Mouse (Mus musculus): ENCODE measurements at regions not wholly inside any gene's neighbourhood (a gene's known extent, or its start where the extent isn't known, plus 50 kb on each side); places are given as distances from the start of the nearest gene placed in this dataset.
"Not testable (repeated sequence)": the region's sequence is repeated elsewhere in the genome, so short reads cannot be mapped to it uniquely, and the experiment has no call there.

DNA sequence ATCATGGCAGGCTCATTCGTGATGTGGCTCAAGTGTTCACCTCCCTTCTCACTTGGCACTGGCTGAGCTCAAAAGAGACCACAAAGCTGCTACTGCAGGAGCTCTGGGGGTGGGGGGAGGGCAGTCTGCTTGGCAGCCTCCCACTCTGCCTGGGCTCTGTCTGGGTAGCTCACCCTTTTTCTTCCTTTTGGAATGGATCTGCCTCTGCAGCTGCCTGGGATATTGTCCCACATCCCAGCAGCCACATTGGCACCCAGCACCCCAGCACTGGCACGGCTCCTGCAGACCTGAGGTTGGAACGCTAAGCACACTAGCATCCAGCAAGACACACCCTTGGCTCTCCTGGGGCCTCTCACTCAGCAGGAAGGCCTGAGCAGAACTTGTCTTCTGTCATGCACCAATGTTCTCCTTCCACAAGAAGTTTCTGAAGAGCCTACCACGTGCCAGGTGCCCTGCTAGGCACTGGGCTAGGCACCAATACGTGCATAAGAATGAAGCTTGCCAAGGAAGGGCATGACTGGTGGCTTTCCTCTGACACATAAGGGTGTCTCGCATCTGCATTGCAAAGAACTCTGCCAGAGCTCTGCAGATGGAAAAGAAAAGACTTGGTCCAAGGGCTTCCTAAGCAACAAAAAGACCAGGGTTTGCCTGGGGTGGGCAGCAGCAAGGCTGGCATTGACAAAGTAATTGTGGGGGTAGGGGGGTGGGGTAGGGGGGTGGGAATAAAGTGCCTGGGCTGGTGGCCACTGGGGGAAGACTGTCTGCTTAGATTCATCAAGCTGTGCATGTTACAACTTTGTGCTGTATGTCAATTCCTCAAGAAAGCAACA is 112.1 kb upstream of the Sipa1l1 start:
- DNase-seq (ENCODE audit: low spot score in 2 of 2) = not testable (repeated sequence)

DNA sequence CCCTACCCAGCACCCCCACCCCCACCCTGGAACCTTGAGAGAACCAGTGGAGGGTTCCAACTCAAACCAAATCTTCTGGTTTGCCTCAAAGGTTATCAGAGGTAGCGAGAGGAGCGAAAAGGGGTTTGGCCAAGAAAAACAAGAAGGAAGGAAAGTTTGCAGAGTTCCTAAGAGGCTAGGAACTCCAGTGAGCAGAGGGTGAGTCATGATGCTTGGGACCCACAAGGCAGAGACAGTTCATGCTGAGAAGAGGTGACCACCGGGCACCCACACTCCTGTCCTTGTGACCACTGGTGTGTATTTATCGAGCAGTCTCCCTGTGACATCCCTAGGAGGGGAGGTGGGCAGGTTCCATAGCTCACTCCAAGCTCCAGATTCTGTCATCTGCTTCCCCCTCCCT is 104.1 kb upstream of the Sipa1l1 start:
- DNase-seq (ENCODE audit: low spot score in 2 of 2) = peak in 1 of 2 experiments; percentile 18

DNA sequence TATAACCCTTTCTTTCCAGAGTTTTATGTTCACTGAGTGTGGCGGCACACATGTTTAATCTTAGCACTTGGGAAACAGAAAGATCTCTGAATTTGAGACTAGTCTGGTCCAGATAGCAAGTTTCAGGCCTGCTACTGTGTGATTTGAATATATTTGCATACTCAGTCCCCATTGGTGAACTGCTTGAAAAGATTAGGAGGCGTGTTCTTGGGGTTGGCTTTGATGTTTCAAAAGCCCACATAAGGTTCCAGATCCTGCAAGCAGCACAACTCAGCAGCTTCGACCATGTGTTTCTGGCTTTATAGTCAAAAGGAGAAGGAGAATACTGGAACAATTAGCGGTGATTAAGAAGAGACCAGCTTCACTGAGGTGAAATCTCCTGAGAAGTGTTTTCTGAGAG is 102.3 kb upstream of the Sipa1l1 start:
- DNase-seq (ENCODE audit: low spot score in 2 of 2) = no peak

DNA sequence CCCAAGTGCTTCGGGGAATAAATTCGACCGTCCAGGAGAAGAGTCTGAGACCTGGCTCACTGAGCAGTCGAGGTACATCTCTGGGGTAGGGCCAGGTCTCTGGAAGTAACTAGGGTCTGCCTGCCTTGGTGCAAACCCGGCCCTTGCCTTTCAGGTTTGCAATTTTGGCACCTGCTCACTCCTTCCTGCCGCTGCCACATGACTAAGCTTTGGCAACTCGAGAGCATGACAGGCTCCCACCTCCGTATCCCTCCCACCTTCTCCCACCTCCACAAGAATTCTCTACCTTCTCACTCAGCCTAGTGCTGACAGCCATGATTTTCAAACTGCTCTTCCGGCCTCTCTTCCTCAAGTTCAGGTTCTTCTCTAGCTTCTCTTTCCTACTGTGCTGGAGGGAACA is 99.5 kb upstream of the Sipa1l1 start:
- no peak for DNase-seq (ENCODE audit: low spot score in 2 of 2)

- no peak for DNase-seq (ENCODE audit: low spot score in 2 of 2)
These were observed 96.2 kb upstream of the Sipa1l1 start for GRCm38 (mm10) chr12:82072810-82073465.

GRCm38 (mm10) chr12:82075479-82076221 is 93.5 kb upstream of the Sipa1l1 start:
- no peak for DNase-seq (ENCODE audit: low spot score in 2 of 2)

DNA sequence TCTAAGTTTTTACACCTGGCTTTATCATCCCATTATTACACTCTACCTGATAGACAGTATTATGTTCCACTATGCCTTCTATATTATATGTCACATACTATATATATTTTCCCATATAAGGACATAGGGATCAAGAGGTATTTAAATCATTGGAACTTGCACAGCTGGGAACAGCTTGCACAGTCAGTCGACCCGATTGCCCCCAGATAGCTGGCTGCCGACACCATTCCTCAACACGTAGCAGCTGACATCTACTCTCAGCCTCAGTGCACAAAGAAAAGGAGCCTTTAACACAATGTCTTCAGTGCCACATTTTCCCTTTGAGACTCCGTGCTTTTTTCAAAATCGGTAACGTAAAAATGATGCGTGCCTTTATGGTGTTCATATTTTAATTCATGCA is 92.4 kb upstream of the Sipa1l1 start:
- DNase-seq (ENCODE audit: low spot score in 2 of 2) = no peak

DNA sequence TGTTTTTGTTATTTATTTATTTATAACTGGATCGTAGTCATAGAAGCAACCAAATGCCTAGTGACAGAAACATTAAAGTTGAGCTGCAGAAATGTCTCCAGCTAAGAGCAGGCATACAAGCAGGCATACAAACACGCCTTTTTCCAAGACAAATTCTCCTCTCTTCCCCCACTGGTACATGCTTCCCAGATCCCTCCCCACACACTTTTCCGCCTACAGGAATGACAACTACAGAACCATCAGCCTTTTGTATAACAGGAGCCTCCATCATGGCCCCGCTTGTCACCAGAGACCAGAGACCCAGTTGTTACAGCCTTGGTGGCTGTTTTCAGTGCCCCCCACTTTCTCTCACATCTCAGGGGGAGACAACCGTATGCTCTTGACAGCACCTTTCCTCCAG is 91.2 kb upstream of the Sipa1l1 start:
- no peak for DNase-seq (ENCODE audit: low spot score in 2 of 2)

GRCm38 (mm10) chr12:82078740-82079139 is 90.4 kb upstream of the Sipa1l1 start:
- DNase-seq (ENCODE audit: low spot score in 2 of 2) = no peak

DNA sequence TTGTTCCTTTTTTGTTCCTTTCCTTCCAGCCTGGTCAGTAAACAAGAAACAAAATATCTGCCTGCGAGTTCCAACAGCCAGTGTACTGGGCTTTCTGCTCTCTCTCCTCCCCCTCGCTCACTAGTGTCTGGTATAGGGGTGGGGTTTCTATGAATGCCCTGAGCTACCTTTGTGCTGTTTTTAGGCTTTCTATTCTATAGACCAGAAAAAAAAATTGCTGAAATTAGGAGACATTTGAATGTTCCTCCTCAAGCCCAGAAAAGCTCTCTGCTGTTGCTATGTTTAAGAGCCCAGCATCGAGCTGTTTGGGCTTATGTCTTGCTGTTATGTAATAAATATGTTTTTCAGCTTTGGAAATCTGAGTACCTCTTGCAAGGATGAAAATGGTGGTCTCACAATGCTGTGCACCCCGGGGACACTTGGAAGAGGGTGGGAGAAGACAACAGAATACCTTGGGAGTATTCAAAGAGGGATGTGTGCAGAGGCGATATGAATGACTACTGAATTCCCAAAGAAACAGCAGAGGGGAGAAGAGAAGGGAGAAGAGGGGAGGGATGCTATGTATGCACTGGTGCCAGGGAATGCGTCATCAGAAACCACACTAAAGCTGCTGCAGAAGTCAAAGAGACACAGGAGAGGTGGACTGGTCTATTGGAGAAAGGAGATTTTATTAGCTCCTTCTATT is 88.8 kb upstream of the Sipa1l1 start:
- DNase-seq (ENCODE audit: low spot score in 2 of 2) = no peak

DNA sequence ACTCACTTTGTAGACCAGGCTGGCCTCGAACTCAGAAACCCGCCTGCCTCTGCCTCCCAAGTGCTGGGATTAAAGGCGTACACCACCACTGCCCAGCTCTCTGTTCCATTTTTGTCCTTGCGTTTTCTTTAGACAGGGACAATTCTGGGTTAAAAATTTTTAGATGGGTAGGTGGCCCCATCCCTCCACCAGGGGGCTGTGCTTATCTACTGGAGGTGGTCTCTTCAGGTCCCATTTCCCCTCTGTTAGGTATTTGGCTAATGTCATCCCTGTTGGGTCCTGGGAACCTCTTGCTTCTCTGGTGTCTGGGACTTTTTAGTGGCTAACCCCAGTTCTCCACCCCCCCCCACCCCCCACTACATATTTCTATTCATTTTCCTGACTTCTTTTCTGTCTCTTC is 86.5 kb upstream of the Sipa1l1 start:
- not testable (repeated sequence) for DNase-seq (ENCODE audit: low spot score in 2 of 2)

DNA sequence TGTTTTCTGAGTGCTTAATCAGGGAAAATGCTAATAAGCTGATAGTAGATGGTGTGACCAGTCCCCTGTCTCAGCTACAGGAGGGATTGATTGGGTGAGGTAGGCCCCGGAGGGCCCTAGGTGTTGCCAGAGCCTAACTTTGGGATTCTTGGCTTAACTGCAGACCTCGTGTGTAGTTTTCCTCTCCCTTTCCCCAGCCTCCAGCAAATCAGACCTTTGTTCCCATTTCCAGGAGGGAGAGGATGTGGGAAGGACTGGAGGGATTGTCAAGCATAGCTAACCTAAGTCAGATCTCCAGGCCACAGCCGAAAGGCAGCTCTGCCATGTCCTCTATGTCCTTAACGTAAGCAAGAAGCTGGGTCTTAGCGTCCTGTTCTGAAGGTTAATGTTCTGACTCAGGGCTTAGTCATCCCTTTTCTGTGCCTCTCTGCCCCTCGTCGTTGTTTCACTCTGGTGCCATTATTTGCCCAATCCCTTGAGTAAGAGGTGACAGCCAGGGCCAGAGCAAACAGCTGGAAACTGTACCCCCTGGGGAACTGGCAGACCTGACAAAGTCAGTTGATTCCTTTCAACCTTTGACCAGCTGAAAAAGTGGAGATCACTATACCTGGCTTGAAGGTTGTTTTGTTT is 83.2 kb upstream of the Sipa1l1 start:
- DNase-seq (ENCODE audit: low spot score in 2 of 2) = peak in 1 of 2 experiments; percentile 8

DNA sequence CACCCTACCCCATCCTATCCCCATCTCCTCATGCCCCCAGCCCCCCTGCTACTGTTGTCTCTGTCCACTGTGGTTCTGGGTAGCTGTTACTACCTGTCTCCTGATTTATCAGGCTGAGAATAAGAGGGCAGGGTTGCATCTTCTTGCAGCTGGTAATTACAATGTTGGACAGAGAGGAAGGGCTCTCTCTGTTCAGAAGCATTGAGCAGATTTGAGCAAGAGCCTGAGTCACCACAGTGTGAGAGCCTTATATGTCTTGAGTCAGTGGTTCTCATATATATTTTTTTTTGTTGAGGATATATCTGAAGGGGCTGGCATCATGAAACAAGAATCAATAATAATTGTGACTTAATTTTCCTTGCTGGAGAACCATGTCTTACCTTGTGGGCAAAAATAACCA is 82.7 kb upstream of the Sipa1l1 start:
- DNase-seq (ENCODE audit: low spot score in 2 of 2) = no peak

DNA sequence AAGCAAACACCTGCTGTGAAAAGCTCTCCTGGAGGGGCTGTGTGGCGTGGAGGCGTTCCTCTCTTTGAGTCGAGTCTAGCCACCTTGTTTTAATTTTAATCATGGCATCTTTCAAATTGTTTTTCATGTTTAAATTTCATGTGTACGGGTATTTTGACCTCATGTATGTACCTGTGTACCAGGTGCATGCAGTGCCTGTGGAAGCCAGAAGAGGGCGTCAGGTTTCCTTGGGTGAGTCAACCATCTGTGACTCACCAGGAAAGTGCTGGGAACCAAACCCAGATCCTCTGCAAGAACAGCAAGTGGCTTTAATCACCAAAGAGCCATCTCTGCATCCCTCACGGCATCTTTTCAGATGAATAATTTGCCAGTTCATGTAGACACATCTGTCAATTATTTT is 79.8 kb upstream of the Sipa1l1 start:
- no peak for DNase-seq (ENCODE audit: low spot score in 2 of 2)

DNA sequence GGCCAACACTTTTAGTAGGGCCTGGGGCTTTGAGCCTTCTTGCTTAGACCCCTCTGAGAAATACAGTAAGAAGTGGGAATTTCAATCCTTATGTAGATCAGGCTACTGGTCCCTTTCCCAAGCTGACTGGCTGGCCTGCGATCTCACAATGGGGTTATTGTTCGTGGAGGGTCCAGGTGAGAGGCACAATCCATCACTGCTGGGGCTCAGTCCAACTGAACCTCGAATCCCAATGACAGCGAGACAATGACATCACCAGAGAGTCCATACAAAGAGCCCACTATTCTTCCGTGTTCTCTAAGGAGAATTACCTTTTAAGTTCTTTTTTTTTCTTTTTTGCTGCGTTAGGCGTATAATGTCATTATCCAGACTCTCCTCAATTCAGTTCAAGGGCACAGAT is 75.8 kb upstream of the Sipa1l1 start:
- DNase-seq (ENCODE audit: low spot score in 2 of 2) = no peak

- no peak for DNase-seq (ENCODE audit: low spot score in 2 of 2)
These were observed 73.7 kb upstream of the Sipa1l1 start for GRCm38 (mm10) chr12:82095396-82095795.

- DNase-seq (ENCODE audit: low spot score in 2 of 2) = no peak
These were observed 72.0 kb upstream of the Sipa1l1 start for GRCm38 (mm10) chr12:82097126-82097525.

DNA sequence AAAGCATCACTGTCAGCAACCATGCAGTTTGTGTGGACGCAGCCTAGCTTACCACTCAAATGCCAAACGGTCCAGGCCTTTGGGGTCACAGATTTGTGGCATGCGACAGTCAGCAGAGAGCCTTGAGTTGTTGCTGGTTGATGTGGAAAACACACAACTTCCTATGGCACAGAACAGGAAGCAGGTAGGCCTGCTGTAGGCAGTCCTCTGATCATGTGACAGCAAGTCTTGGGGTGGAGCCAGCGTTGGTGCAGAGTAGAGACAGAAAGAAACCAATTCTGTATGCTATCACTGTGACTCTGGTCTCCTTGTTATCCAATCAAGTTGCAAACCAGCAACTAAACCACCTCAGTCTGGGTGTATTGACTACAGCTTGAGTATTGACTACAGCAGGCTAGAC is 71.5 kb upstream of the Sipa1l1 start:
- no peak for DNase-seq (ENCODE audit: low spot score in 2 of 2)

DNA sequence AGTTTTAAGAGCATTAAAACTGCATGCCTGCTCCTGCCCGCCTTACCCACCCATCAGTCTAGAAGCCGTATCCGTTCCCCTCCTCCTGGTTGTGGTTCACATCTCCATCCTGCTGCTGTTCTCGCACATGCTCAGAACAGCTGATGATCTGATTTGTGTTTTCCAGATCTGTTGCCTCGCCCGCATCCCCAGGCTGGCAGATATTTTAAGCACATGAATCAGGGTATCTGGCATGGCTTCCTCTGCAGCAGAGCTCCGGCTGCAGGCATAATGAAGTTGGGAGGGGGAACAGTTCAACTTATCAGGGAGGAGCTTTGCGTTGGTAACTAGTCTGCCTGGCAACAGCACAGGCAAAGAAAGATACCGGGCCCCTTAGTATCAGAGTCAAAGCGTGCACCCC is 64.9 kb upstream of the Sipa1l1 start:
- no peak for DNase-seq (ENCODE audit: low spot score in 2 of 2)

GRCm38 (mm10) chr12:82105184-82106031 is 63.7 kb upstream of the Sipa1l1 start:
- DNase-seq (ENCODE audit: low spot score in 2 of 2) = no peak

DNA sequence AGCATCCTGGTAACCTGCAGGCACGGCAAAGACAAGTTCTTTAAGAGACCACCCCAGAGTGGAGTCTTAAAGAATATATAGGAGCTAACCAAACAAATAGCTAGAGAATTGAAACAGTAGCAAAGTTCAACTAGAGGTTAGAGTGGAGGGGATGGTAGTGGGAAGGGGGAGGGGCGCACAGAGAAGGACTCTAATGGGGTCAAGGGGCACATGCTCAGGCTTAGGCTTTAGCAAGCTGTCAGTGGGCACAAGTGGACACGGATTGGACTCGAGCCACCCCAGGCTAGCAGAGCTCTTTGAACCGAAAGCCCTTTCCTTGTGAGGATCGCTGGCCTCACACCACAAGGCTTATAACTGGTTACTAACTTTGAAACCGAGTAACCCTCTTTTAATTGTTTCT is 53.4 kb upstream of the Sipa1l1 start:
- no peak for DNase-seq (ENCODE audit: low spot score in 2 of 2)
